Mouse (Mus musculus): ENCODE measurements at regions not wholly inside any gene's neighbourhood (a gene's known extent, or its start where the extent isn't known, plus 50 kb on each side); places are given as distances from the start of the nearest gene placed in this dataset.

- TF ChIP-seq POLR2A (IDR thresholded peaks at IDR 0.05; ENCODE audit: extremely low read depth, insufficient read depth, low read length) (no peak), CTCF (IDR thresholded peaks at IDR 0.05; ENCODE audit: extremely low read depth, insufficient read depth, low read length) (no peak)
Observed at GRCm38 (mm10) chr1:81652990-81653717, 576.4 kb downstream of the Nyap2 start.

Data from cortical plate, adult 2 months (tissue).